Mouse (Mus musculus): Measurements from ENCODE around the gene Uhmk1.
"Not testable (repeated sequence)": the region's sequence is repeated elsewhere in the genome, so short reads cannot be mapped to it uniquely, and the experiment has no call there.

Gene Uhmk1

DNA sequence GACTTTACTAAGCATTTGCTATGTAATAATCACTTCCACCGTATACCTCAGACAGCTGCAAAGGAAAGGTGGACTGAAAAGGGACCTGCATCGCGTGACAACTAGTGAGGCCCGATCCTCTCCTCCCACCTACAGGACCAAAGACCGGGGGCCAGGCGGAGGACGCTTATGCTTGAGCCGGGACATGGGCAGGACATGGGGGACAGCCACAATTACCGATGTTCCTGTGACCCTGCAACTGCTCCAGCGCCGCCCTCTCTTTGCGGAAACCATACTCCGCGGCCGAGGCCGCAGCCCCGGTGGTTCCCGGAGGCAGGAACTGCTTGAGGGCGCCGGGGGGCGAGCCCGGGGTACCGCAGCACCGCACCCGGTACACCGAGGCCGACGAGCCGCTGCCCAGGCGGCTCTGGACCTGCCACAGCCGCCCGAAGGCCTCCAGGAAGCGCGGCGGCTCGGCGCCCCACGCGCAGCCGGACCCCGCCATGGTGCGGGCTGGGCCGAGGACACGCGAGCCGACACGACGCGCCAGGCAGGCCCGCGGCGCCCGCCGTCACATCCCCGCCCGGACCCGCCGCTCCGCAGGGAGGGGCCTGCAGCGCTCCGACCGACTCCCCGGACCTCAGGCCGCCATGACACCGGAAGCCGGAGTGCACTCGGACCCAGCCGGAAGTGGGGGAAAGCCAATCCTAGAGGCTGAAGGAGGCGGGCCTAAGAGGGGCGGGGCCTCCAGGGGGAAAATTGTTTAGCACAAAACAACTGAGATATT is at the start of gene Uhmk1:
TSS of gene Uhmk1 (minus strand) at position 641 of the 766 bp plus-strand sequence.
- DNase-seq: peak; percentile 92 to 95

DNA sequence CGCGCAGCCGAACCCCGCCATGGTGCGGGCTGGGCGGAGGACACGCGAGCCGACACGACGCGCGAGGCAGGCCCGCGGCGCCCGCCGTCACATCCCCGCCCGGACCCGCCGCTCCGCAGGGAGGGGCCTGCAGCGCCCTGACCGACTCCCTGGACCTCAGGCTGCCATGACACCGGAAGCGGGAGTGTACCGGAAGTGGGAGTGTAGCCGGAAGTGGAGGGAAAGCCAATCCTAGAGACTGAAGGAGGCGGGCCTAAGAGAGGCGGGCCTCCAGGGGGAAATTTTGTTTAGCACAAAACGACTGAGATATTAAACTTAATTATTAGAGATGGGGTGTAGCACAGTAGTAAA is 40.3 kb upstream of the Uhmk1 start:
- DNase-seq: peak; percentile 84 to 91

DNA sequence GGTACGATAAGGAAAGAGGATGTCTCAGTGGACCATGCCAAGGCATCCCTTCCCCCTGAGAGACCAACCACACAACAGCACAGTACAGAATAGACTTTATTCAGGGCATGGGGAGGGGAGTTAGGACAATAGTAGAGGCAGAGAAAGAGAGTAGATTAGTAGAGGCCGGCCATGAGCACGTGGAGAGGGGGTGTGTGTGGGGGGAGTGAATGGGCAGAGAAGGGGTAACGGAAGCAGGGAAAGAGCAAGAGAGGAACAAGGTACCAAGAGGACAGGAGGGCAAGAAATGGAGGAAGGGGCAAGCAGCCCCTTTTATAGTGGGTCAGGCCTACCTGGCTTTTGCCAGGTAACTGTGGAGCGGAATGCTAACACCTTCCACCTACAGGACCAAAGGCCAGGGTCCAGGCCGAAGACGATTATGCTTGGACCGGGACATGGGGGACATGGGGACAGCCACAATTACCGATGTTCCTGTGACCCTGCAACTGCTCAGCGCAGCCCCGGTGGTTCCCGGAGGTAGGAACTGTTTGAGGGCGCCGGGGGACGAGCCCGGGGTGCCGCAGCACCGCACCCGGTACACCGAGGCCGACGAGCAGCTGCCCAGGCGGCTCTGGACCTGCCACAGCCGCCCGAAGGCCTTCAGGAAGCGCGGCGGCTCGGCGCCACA is 39.8 kb upstream of the Uhmk1 start:
- no peak for DNase-seq

DNA sequence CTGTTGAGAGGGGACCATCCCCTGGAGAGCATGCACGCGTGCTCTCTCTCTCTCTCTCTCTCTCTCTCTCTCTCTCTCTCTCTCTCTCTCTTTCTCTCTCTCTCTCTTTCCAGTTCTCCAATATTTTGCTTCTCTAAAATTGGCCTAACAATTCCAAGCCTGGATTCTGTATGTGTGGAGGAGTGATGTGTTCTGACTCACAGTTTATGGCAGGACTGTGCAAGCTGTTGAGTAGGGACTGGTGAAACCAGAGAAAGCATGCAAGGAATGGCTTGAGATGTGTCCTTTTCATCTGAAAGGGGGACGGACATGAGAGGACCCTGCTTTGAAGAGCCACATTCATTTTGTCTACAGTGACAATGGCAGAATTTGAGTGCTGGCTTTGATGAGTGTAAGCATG is 29.8 kb upstream of the Uhmk1 start:
- DNase-seq: no peak

DNA sequence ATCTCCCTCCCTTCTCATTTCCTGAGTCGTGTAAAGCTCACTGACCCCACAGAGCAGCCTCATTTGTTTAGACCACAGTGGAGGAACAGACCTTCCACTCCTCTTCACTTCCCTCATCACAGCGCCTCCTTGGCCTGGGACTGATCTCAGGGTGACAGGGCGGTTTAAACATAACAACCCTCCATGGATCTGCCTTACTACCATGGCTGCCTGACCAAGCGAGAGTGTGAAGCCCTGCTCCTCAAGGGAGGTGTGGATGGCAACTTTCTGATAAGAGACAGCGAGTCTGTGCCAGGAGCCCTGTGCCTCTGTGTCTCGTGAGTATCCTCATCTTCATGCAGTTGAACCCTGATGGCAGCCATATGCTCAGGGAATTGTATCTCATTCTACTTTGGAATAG is 17.5 kb upstream of the Uhmk1 start, which contains the start of gene Sh2d1b2:
TSS of gene Sh2d1b2 (plus strand) at position 62 of the 400 bp plus-strand sequence.
- not testable (repeated sequence) for DNase-seq

DNA sequence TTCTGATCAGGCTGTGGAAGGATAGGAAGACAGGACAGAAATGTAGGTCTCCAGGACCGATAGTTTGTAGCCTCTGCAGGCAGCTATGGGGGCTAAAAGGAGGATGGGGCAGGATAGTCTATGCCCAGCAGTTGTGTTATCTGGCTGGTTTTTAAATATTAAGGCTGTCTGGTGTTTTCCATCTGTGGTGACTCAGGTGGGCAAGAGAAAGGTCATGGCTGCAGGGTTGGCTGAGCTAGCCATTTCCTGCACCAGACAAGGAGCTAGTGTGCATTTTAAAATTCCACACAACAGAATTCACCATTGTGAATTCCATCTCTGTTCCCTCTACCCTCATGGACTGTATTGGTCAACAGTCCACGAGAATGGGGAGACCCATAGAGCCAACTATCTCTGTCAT is 8.1 kb upstream of the Uhmk1 start:
- no peak for DNase-seq

DNA sequence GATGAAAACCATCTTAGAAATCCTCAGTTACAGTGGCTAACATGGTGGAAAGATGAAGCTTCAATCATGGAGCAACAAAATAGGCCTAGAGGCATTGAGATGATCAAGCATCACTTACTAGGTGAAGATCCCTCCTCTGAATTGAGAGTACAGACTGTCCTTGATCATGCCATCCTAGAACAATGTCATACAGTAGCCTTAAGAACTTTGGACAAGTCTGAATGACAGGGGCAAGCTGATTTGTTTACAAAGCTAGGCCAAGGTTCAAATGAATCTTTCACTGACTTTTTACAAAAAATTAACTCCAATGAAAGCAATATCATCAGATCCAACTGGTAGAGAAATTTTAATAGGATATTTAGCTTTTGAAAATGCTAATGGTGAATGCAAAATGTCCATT is 5.2 kb upstream of the Uhmk1 start:
- DNase-seq: no peak

DNA sequence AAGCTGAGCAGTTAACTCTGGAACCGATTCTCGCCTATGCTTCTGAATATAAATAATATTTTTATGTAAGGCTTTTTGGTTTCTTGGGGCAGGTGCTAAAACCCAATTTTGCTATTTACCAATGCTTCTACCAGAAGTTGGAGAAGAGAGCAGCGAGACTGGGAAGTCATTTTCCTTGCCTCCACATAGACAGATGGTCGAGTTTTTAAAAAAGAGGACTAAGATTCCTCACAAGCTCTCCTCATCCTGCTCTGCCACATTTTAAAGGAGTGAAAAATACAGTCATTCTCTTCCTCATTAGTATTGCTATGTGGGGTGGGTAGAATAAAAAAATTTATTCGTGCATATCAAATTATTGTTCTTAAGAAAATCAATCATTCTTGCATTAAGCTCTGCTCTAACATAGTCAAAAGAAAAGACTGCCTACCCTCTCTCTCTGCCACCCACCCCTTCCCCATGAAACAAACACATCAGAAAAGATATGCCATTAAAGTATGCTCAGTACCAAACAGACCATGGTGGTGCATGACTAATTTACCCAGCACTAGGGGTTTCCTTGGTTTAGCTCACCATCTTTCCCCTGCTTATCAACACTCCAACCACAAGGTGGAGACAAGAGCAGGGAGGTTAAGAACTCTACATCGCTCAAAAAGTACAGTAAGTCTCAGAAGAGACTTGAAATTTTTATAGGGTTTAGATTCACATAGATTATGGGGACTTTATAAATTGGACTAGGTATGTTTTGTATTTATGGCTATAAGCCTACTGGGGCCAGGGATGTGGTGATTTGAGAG is 3.1 kb upstream of the Uhmk1 start:
- no peak for DNase-seq

DNA sequence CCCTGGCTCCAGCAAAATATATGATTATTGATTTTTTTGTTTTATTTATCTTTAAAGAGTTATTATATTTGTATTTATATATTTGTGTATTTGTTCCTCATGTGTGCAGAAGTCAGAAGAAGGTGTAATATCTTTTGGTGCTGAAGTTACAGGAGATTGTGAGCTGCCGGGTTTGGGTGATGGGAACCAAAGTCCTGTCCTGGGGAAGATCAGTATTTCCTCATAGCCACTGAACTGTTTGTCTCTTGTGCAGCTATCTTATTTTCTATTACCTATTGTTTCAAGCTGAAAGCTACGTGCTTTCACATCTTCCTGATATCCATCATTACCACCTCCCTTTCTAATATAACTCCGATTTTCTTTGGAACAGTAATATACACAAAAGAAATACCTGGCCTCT is 393 bp upstream of the Uhmk1 start:
- no peak for DNase-seq

DNA sequence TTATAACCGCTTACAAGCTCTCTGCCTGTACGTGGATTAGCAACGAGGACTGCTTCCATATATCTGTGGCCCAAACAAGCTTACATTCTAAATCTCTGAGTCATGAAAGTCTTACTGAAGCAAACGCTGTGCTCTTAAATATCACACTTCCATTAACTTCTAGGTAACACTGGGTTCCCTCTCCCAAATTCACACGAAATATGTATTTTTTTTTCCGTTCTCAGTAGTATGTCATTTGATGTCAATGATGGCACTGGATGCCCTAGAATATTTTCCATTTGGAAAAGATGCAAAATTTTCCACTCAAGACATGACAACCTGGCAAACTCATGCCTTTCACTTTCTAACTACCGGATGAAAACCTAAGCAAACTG is 827 bp downstream of the Uhmk1 start:
- DNase-seq: no peak

DNA sequence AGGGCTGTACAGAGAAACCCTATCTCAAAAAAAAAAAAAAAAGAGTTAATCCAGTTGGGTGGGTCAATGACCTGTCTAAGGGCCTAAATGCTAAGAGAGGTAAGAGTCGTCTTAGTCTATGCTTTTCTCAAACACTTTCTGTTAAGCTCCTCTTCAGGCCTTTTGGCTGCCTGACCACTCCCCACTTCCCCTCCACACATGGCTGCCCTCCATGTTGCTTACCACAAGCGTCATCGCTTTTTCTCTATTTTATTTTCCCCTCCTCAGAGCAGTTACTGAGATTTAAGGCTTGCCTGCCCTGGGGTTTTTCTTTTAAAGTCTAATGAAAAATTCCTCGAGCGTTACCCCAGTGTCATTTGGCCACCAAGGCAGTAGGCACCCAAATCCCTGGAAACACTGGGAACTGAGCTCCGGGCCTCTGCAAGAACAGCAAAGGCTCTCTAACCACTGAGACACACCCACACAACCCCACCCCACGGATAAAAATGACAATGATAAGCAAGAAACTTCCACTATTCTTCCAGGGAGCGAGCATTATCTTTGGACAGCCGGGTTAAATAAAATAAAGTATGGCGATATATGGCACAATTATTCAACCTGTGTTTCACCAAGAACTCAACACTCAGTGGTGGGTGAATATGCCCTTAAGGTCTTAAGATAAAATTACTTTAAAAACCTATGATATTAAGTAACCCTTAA is 1.9 kb downstream of the Uhmk1 start:
- DNase-seq: no peak

DNA sequence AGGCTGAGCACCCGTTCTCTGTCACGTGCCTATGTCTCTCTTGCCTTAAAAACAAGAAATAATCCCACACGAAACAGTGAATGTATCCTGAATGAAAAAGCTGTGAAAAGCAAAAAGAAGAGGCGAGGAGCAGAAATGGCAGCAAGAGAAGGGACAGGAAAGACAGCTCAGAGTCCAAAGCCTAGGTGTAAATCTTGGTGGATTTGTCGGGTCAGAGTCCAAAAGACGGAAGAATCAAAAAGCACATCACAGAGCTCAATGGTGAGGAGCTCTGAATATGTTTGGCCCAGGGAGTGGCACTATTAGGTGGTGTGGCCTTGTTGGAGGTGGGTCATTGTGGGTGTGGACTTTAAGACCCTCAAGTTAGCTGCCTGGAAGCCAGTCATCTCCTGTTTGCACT is 8.8 kb downstream of the Uhmk1 start:
- DNase-seq: no peak

DNA sequence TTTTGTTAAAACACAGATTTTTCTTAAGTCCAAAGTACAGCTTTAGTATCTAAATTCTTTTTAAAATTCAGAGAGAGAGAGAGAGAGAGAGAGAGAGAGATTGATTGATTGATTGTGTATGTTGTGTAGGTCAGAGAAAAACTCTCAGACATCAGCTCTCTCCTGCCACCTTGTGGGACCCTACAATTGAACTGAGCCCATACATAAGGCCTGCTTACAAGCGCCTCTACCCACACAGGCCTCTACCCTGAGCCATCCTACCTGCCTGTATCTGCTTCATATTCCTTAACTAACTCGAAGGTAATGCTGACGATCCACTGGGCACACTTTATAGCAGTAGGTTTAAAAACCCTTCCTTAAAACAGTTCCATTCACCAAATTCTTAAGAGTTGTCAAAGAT is 14.8 kb downstream of the Uhmk1 start:
- DNase-seq: peak; percentile 43 to 48

DNA sequence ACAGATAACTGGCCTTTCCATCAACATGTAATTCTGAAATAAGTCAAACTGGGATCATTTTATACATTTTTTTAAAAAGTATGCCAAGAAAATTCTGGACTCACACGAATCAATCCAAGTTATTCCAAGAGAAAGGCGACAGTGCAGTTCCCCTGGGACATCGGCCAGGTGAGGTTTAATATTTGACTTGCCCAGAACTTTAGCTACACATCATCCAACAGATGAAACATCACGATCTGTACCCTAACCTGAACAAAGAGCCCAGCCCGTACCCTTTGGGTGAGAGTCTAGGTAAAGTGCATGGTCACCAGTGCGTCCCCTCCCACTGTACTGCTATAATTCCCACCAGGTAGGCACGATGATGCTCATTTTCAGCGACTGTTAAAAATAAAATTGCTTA is 19.0 kb downstream of the Uhmk1 start:
- no peak for DNase-seq

DNA sequence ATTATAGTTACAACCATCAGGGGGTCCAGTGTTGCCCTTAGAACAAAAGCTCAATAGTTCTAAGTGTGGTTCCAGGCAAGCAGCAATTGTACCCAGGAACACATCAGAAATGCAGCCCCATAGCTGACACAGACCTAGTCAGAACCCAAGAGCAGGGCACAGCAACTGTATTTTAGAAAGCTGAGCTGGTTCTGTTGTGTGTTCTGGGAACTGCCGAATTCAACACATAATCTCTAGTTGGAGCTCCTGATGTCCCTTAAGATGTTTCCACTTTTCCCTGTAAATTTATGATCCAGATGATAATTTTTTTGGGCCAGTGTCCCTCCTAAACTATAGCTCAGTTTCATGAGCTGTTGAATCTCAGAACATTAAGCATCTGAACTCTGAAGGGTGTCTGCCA is 23.3 kb downstream of the Uhmk1 start:
- no peak for DNase-seq

DNA sequence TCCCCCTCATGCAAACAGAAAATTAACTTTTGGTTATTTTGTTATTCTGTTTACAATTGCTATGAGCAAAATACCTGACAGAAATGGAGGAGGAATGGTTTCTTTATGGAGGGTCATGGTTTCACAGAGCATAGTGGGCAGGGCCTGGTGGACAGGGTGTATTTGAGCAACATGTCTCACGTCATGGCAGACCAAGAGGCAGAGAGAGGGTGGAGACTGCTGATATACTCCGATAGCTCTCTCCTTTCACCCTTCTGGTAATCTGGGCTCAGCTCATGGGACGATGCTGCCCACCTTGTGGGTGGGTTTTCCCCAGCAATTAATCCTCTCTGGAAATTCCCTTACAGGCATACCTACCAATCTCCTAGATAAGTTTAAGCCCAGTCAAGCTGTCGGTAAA is 25.0 kb downstream of the Uhmk1 start:
- no peak for DNase-seq

DNA sequence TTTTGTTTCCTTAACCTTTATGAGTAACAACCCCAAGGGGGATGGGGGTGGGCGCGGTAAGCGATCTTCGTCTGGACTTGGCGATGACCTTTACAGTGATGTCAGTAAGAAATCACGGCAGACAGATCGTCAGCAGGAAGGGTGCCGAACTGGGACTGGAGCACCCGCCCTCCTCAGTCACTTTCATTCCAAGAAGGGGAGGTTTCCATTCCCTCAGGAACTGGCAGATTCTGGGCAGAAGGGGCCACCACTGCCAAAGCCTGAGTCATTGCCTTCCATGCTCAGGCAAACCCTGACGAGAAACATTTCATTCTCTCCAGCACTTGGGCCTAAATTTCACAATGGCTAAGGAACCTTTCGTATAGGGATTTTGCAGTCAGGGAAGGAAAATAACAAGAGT is 26.6 kb downstream of the Uhmk1 start:
- peak; percentile 7 to 28 for DNase-seq

DNA sequence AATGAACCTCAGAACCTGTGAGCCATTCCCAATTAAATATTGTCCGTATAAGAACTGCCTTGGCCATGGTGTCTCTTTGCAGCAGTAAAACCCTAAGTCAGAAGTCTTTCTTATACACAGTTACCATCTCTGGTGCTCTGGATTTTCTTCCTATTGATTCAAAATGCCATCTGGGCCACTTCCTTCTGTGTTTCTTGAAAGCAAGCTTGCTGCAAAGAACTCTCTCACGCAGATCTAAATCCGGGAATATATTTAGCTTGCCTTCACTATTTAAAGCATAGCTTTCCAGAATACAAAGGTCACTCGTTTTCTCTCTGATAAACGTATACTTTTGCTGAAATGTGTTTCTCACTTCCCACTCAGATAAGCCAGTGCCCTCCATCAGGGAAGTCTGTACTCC is 28.7 kb downstream of the Uhmk1 start:
- DNase-seq: no peak

DNA sequence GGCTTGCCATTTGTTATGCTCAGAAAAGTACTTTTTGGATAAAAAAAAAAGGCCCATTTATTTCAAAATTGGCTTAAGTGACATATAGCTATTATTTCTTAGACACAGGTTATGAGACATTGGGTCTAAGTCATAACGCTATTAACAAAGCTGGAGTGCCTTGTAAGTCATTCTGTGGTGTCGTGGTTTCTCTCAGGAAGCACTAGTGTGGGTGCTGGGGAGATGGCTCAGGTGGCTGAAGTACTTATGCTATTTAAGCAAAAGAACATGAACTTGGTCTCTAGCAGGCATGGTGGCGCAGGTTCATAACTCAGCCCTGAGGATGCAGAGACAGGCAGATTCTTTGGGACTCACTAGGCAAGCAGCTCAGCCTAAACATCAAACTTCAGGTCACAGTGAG is 30.1 kb downstream of the Uhmk1 start:
- no peak for DNase-seq

DNA sequence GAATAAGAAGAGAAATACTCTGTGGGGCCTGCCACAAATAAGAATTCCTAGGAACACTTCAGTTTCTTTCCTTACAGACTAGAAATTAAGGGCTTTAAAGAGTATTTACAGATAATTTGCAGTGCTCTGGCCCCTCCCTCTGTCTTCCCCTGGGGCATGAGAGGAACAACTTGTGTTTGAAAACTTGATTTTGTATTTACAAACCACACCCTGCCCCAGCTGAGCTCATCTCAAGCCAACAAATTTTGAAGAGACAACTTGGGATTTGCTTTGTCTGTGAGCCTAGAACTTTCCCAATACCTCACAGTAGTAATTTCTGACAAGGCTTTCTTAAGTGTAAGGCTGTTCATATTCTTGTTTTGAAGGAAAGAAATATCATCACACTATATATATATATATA is 32.5 kb downstream of the Uhmk1 start:
- no peak for DNase-seq

DNA sequence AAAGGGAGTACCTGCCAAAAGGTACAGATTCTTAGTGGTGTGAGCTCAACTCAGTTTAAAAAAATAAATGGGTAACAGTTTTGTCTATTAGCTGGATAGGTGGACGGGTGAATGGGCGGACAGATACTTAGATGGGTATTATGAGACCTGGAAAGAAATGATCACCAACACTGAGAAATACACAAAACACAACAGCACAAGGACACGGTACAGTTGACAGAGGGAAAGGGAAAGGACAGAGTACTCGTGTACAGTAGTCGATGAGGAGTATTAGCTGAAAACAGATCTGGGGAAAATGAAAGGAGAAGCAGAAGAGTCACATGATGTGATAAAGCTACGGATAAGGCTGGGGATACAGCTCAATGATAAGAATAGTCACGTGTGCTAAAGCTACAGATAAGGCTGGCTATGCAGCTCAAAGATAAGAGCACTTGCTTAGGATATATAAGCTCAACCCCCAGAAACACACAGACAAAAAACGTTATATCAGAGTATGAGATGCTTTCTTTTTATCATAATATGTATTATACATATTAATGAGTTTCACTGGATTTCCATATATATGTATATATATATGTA is 38.4 kb downstream of the Uhmk1 start:
- no peak for DNase-seq

DNA sequence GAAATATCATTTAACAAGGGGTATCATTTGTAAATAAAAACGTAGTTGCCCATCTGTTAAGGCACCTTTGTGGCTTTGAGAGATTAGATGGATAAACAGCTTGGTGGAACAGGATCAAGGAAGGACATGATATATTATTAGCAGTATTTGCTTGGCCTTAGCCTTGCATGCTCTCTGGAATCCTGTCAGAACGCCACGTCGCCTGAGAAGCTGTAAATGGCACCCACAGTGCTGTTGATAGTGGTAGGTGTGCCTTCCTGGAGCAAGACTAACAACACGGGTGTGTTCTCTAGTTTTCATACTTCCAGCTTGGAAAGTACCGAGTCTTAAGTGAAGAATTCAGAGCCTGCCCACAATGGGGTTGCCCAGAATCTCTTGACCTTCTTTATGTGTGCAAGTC is 39.3 kb downstream of the Uhmk1 start:
- no peak for DNase-seq

DNA sequence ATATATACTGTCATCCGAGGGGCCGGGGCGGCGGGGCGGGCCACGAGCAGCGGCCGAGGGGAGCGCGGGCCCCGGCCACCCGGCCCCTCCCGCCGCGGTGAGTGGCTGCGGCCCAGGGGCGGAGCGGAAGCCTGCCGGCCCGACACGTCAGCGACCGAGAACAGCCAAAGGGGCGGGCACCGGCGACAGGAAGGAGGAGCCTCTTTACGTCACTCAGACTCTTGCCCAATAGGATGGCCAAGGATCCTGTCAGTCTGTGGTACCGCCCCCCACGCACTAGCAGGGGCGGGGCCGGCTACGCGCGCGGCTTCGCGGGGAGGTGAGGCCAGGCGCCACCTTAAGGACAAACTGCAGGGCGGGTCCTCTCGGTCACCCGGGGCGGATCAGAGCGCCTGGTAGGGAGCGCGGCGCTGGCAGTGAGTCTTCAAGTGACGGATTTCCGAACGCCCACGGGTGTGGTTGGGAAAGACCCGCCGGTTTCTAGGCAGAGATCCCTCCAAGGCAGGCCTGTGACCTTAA is 40.3 kb downstream of the Uhmk1 start, which contains the start of gene Uap1:
TSS of gene Uap1 (minus strand) at position 144 of the 519 bp plus-strand sequence.
- DNase-seq: peak; percentile 96 to 98
